Mouse (Mus musculus): ENCODE measurements around the gene Ptpra. TPM values are rescaled to one million over a fixed set of nuclear protein-coding genes. Genes with fewer than 3 reads are reported as not detected.
A peak's percentile ranks its signal among the peaks of the same experiment; 100 is the strongest.
"Not testable (repeated sequence)": the region's sequence is repeated elsewhere in the genome, so short reads cannot be mapped to it uniquely, and the experiment has no call there.

Gene Ptpra
- polyA plus RNA-seq, 1 experiment from 2014 or later, result 70.5 TPM

- Histone ChIP-seq H3K4me3 (ENCODE audit: low read length) (no peak overlapping the region), H3K9ac (ENCODE audit: low read length) (no peak overlapping the region), H3K4me1 (ENCODE audit: control insufficient read depth, insufficient read depth, low read length) (peaks cover 8% of the 10 kb centered on the region), H3K4me2 (ENCODE audit: low read depth, low read length) (no peak overlapping the region), H3K27me3 (ENCODE audit: control insufficient read depth, insufficient read depth, low read length) (no peaks in the 10 kb centered on the region), H3K36me3 (ENCODE audit: control insufficient read depth, insufficient read depth) (peaks cover 18% of the 10 kb centered on the region), H3K9me3 (replicated peaks; ENCODE audit: control insufficient read depth, low read length) (no peaks in the 10 kb centered on the region), H3K27ac (ENCODE audit: low read length) (no peak overlapping the region)
- WGBS, result 77% methylated on average over 4 of the region's 4 CpGs
- no peak for ATAC-seq (replicated peaks; ENCODE audit: extremely low read depth, insufficient read depth, low FRiP score)
These were observed 118.8 kb downstream of the Ptpra start for GRCm38 (mm10) chr2:130568921-130569320.

- no peak for ATAC-seq (replicated peaks; ENCODE audit: extremely low read depth, insufficient read depth, low FRiP score)
- no peak overlapping the region for H3K9ac ChIP-seq (ENCODE audit: low read length)
- H3K9me3 ChIP-seq (replicated peaks; ENCODE audit: control insufficient read depth, low read length), result no peaks in the 10 kb centered on the region
- 0 out of 2 replicates have a peak, but pooled peaks cover 1% of the 10 kb centered on the region for H3K27me3 ChIP-seq (ENCODE audit: control insufficient read depth, insufficient read depth, low read length)
- H3K4me2 ChIP-seq (ENCODE audit: low read depth, low read length), result no peak overlapping the region
- peaks cover under 1% of the 10 kb centered on the region for H3K4me1 ChIP-seq (ENCODE audit: control insufficient read depth, insufficient read depth, low read length)
- no peak overlapping the region for H3K4me3 ChIP-seq (ENCODE audit: low read length)
- H3K27ac ChIP-seq (ENCODE audit: low read length), result no peak overlapping the region
- peaks cover 18% of the 10 kb centered on the region for H3K36me3 ChIP-seq (ENCODE audit: control insufficient read depth, insufficient read depth)
These were observed 119.8 kb downstream of the Ptpra start for GRCm38 (mm10) chr2:130569926-130570325.

GRCm38 (mm10) chr2:130574960-130575359, 124.9 kb downstream of the Ptpra start:
- 84% methylated on average over 5 of the region's 5 CpGs for WGBS
- ATAC-seq (replicated peaks; ENCODE audit: extremely low read depth, insufficient read depth, low FRiP score), result no peak
- H3K36me3 ChIP-seq (ENCODE audit: control insufficient read depth, insufficient read depth), result no peaks in the 10 kb centered on the region
- no peak overlapping the region for H3K4me2 ChIP-seq (ENCODE audit: low read depth, low read length)
- peaks cover 49% of the 10 kb centered on the region for H3K27me3 ChIP-seq (ENCODE audit: control insufficient read depth, insufficient read depth, low read length)
- H3K27ac ChIP-seq (ENCODE audit: low read length), result no peak overlapping the region
- H3K4me1 ChIP-seq (ENCODE audit: control insufficient read depth, insufficient read depth, low read length), result 0 out of 2 replicates have a peak, but pooled peaks cover 3% of the 10 kb centered on the region
- no peaks in the 10 kb centered on the region for H3K9me3 ChIP-seq (replicated peaks; ENCODE audit: control insufficient read depth, low read length)
- no peak overlapping the region for H3K4me3 ChIP-seq (ENCODE audit: low read length)
- no peak overlapping the region for H3K9ac ChIP-seq (ENCODE audit: low read length)

- peaks cover 11% of the 10 kb centered on the region for H3K4me1 ChIP-seq (ENCODE audit: control insufficient read depth, insufficient read depth, low read length)
- H3K27me3 ChIP-seq (ENCODE audit: control insufficient read depth, insufficient read depth, low read length), result peaks cover 57% of the 10 kb centered on the region
- no peak for ATAC-seq (replicated peaks; ENCODE audit: extremely low read depth, insufficient read depth, low FRiP score)
- 54% methylated on average over 9 of the region's 9 CpGs for WGBS
- H3K4me2 ChIP-seq (ENCODE audit: low read depth, low read length), result peak within 1 kb of the TSS; percentile 58
- no peaks in the 10 kb centered on the region for H3K9me3 ChIP-seq (replicated peaks; ENCODE audit: control insufficient read depth, low read length)
- H3K36me3 ChIP-seq (ENCODE audit: control insufficient read depth, insufficient read depth), result no peaks in the 10 kb centered on the region
- H3K27ac ChIP-seq (ENCODE audit: low read length), result no peak within 1 kb of the TSS
- peak within 1 kb of the TSS; percentile 44 for H3K4me3 ChIP-seq (ENCODE audit: low read length)
- peak within 1 kb of the TSS; percentile 47 for H3K9ac ChIP-seq (ENCODE audit: low read length)
These were observed 125.8 kb downstream of the Ptpra start, which contains the start of gene Oxt for GRCm38 (mm10) chr2:130575873-130576272. Gene Oxt, plus strand, starts transcription at chr2:130576173.

GRCm38 (mm10) chr2:130576564-130576963, 126.5 kb downstream of the Ptpra start:
- Histone ChIP-seq H3K4me3 (ENCODE audit: low read length) (peak overlapping the region; percentile 44), H3K4me1 (ENCODE audit: control insufficient read depth, insufficient read depth, low read length) (peaks cover 15% of the 10 kb centered on the region), H3K27me3 (ENCODE audit: control insufficient read depth, insufficient read depth, low read length) (peaks cover 64% of the 10 kb centered on the region), H3K4me2 (ENCODE audit: low read depth, low read length) (peak overlapping the region; percentile 58), H3K9ac (ENCODE audit: low read length) (peak overlapping the region; percentile 47)
- ATAC-seq (replicated peaks; ENCODE audit: extremely low read depth, insufficient read depth, low FRiP score); H3K9me3 ChIP-seq (replicated peaks; ENCODE audit: control insufficient read depth, low read length); H3K27ac ChIP-seq (ENCODE audit: low read length); H3K36me3 ChIP-seq (ENCODE audit: control insufficient read depth, insufficient read depth): not testable (repeated sequence)
- 4% methylated on average over 28 of the region's 32 CpGs for WGBS

- no peak overlapping the region for H3K9ac ChIP-seq (ENCODE audit: low read length)
- H3K36me3 ChIP-seq (ENCODE audit: control insufficient read depth, insufficient read depth), result no peaks in the 10 kb centered on the region
- H3K4me2 ChIP-seq (ENCODE audit: low read depth, low read length), result peak overlapping the region; percentile 58
- H3K4me1 ChIP-seq (ENCODE audit: control insufficient read depth, insufficient read depth, low read length), result peaks cover 15% of the 10 kb centered on the region
- H3K9me3 ChIP-seq (replicated peaks; ENCODE audit: control insufficient read depth, low read length), result no peaks in the 10 kb centered on the region
- no peak overlapping the region for H3K27ac ChIP-seq (ENCODE audit: low read length)
- peaks cover 68% of the 10 kb centered on the region for H3K27me3 ChIP-seq (ENCODE audit: control insufficient read depth, insufficient read depth, low read length)
- 10% methylated on average over 9 of the region's 9 CpGs for WGBS
- peak overlapping the region; percentile 44 for H3K4me3 ChIP-seq (ENCODE audit: low read length)
- ATAC-seq (replicated peaks; ENCODE audit: extremely low read depth, insufficient read depth, low FRiP score), result no peak
These were observed 126.9 kb downstream of the Ptpra start for GRCm38 (mm10) chr2:130577021-130577420.

- WGBS, result 7% methylated on average over 12 of the region's 12 CpGs
- H3K9me3 ChIP-seq (replicated peaks; ENCODE audit: control insufficient read depth, low read length), result no peaks in the 10 kb centered on the region
- H3K4me3 ChIP-seq (ENCODE audit: low read length), result peak overlapping the region; percentile 13; the same call in 1 of the 2 replicates
- peaks cover 15% of the 10 kb centered on the region for H3K4me1 ChIP-seq (ENCODE audit: control insufficient read depth, insufficient read depth, low read length)
- H3K27ac ChIP-seq (ENCODE audit: low read length), result no peak overlapping the region
- no peak overlapping the region for H3K9ac ChIP-seq (ENCODE audit: low read length)
- peaks cover 73% of the 10 kb centered on the region for H3K27me3 ChIP-seq (ENCODE audit: control insufficient read depth, insufficient read depth, low read length)
- H3K4me2 ChIP-seq (ENCODE audit: low read depth, low read length), result no peak overlapping the region
- ATAC-seq (replicated peaks; ENCODE audit: extremely low read depth, insufficient read depth, low FRiP score), result no peak
- H3K36me3 ChIP-seq (ENCODE audit: control insufficient read depth, insufficient read depth), result no peaks in the 10 kb centered on the region
These were observed 127.6 kb downstream of the Ptpra start for GRCm38 (mm10) chr2:130577632-130578031.

GRCm38 (mm10) chr2:130578148-130578547, 128.1 kb downstream of the Ptpra start:
- no peak overlapping the region for H3K27ac ChIP-seq (ENCODE audit: low read length)

GRCm38 (mm10) chr2:130579791-130580190, 129.7 kb downstream of the Ptpra start:
- WGBS, result 14% methylated on average over 8 of the region's 8 CpGs
- ATAC-seq (replicated peaks; ENCODE audit: extremely low read depth, insufficient read depth, low FRiP score), result no peak
- H3K4me2 ChIP-seq (ENCODE audit: low read depth, low read length), result no peak overlapping the region
- no peak overlapping the region for H3K4me3 ChIP-seq (ENCODE audit: low read length)
- peaks cover 78% of the 10 kb centered on the region for H3K27me3 ChIP-seq (ENCODE audit: control insufficient read depth, insufficient read depth, low read length)
- H3K9me3 ChIP-seq (replicated peaks; ENCODE audit: control insufficient read depth, low read length), result no peaks in the 10 kb centered on the region
- H3K9ac ChIP-seq (ENCODE audit: low read length), result no peak overlapping the region
- H3K4me1 ChIP-seq (ENCODE audit: control insufficient read depth, insufficient read depth, low read length), result peaks cover 23% of the 10 kb centered on the region
- H3K27ac ChIP-seq (ENCODE audit: low read length), result no peak overlapping the region
- no peaks in the 10 kb centered on the region for H3K36me3 ChIP-seq (ENCODE audit: control insufficient read depth, insufficient read depth)

More at GRCm38 (mm10) chr2:130578148-130578547, 128.1 kb downstream of the Ptpra start:
- WGBS, result 7% methylated on average over 11 of the region's 11 CpGs
- Histone ChIP-seq H3K4me2 (ENCODE audit: low read depth, low read length) (no peak overlapping the region), H3K27me3 (ENCODE audit: control insufficient read depth, insufficient read depth, low read length) (peaks cover 75% of the 10 kb centered on the region), H3K9me3 (replicated peaks; ENCODE audit: control insufficient read depth, low read length) (no peaks in the 10 kb centered on the region), H3K4me3 (ENCODE audit: low read length) (no peak overlapping the region), H3K36me3 (ENCODE audit: control insufficient read depth, insufficient read depth) (no peaks in the 10 kb centered on the region), H3K9ac (ENCODE audit: low read length) (no peak overlapping the region), H3K4me1 (ENCODE audit: control insufficient read depth, insufficient read depth, low read length) (peaks cover 15% of the 10 kb centered on the region)
- no peak for ATAC-seq (replicated peaks; ENCODE audit: extremely low read depth, insufficient read depth, low FRiP score)
